Comparison of ENCODE assay signal across 25 mouse cellular contexts in the genomic region with DNA sequence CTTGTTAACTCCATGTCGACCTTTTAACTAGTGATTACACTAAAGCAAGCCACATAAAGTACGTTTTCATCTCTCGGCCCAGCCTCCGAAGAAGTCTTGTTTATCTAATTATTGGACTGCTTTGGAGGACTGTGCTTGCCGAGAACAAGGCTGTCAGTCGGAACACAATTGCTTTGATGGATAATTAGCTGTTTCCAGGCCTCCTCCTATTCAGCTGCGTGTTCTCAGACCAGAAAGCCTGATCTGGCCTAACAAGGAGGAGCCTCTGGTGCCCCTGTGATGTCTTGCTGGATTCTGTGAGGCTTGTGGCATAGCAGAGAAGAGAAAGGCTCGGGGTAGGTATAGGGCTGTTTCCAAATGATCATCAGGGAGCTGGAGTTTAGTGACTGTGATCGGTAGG.
"Had no signal": no experiment of that assay in that cellular context is flagged by ENCODE, and none has a peak within 500 bp of the region (broad histone marks: within the 10 kb centered on the region; RNA-seq: fewer than 3 reads in every experiment).

No protein-coding gene starts in this region.

- H3K27ac ChIP-seq: gastrocnemius, adult 2 months; heart, embryonic 10.5 days; hindbrain, embryonic 10.5 days; hindbrain, embryonic 12.5 days; hindbrain, embryonic 14.5 days; limb, embryonic 13.5 days; limb, embryonic 15.5 days; liver, embryonic 12.5 days; liver, embryonic 14.5 days had no signal

- ATAC-seq: hindbrain, embryonic 16.5 days; inflammation-experienced regulatory T-cells, adult 6 months; intestine, postnatal 0 days; liver, embryonic 12.5 days had no signal

- H3K9me3 ChIP-seq: heart, embryonic 10.5 days; heart, embryonic 12.5 days; hindbrain, embryonic 10.5 days; hindbrain, embryonic 12.5 days; limb, embryonic 15.5 days; liver, embryonic 12.5 days had no signal

- H3K4me1 ChIP-seq: hindbrain, embryonic 12.5 days had no signal

- DNase-seq: gastrocnemius, adult 2 months; gastrocnemius, postnatal 10 days; gastrocnemius, postnatal 25 days; heart, adult 18-20 months; heart, postnatal 10 days; heart, postnatal 4 days; kidney, adult 18-20 months; kidney, adult 8-10 months; kidney, postnatal 10 days; kidney, postnatal 25 days; kidney, postnatal 4 days; layer of hippocampus, adult 9-11 months; layer of hippocampus, postnatal 36 days had no signal

- H3K4me3 ChIP-seq: gastrocnemius, adult 2 months; heart, embryonic 10.5 days; heart, embryonic 12.5 days; hindbrain, embryonic 10.5 days; hindbrain, embryonic 12.5 days; limb, embryonic 13.5 days; limb, embryonic 15.5 days; liver, embryonic 12.5 days had no signal

- H3K27me3 ChIP-seq: heart, embryonic 12.5 days; hindbrain, embryonic 12.5 days; limb, embryonic 13.5 days; limb, embryonic 15.5 days; liver, embryonic 12.5 days had no signal

- H3K36me3 ChIP-seq: heart, embryonic 10.5 days; heart, embryonic 12.5 days; hindbrain, embryonic 10.5 days; hindbrain, embryonic 12.5 days; limb, embryonic 13.5 days; limb, embryonic 15.5 days had no signal

- H3K4me2 ChIP-seq: heart, embryonic 12.5 days; hindbrain, embryonic 12.5 days; hindbrain, embryonic 14.5 days; limb, embryonic 13.5 days; limb, embryonic 15.5 days; liver, embryonic 12.5 days had no signal

- H3K9ac ChIP-seq: heart, embryonic 12.5 days; hindbrain, embryonic 12.5 days; hindbrain, embryonic 14.5 days; limb, embryonic 13.5 days; limb, embryonic 15.5 days; liver, embryonic 12.5 days; liver, embryonic 14.5 days had no signal
